Comparison of ENCODE assay signal across 11 mouse cellular contexts in genomic region chr17:65000626-65001135, GRCm38 (mm10).
"Had no signal": no experiment of that assay in that cellular context is flagged by ENCODE, and none has a peak within 500 bp of the region (broad histone marks: within the 10 kb centered on the region; RNA-seq: fewer than 3 reads in every experiment).

No protein-coding gene starts in this region.

- DNase-seq: kidney, postnatal 25 days; layer of hippocampus, adult 9-11 months; layer of hippocampus, postnatal 36 days; left cerebral cortex, postnatal 4 days; liver; liver, embryonic 13.5 days; liver, postnatal 0 days; lung, postnatal 14 days; right cerebral cortex, adult 18-20 months; right cerebral cortex, postnatal 25 days; thymus, postnatal 4 days had no signal
